Mouse (Mus musculus): ENCODE data around the gene Birc5. TPM values are rescaled to one million over a fixed set of nuclear protein-coding genes. Genes with fewer than 3 reads are reported as not detected.

Birc5 gene
- 59.5 and 67.7 TPM in 2 replicates for polyA plus RNA-seq (2015; fragmentation: Nextera tagmentation; extraction: Ambion mirVana)

DNA sequence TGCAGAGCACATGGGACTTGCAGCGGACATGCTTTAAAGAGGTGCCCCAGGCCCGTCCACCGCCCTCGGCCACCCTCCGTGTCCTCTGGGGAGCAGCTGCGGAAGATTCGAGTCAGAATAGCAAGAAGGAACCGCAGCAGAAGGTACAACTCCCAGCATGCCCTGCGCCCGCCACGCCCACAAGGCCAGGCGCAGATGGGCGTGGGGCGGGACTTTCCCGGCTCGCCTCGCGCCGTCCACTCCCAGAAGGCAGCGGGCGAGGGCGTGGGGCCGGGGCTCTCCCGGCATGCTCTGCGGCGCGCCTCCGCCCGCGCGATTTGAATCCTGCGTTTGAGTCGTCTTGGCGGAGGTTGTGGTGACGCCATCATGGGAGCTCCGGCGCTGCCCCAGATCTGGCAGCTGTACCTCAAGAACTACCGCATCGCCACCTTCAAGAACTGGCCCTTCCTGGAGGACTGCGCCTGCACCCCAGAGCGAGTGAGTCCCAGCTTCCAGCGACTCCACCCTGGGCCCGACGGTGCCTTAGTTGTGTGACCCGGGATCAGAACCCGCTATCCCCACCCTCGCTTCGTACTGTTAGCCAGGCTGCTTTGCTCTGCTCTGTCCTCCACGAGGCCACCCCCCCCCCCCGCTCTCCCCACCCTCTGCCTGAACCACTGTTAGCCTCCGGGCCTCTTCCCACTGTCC, at the start of gene Birc5:
Birc5 (plus strand) TSS at position 267 of the 687 bp plus-strand sequence.

DNA sequence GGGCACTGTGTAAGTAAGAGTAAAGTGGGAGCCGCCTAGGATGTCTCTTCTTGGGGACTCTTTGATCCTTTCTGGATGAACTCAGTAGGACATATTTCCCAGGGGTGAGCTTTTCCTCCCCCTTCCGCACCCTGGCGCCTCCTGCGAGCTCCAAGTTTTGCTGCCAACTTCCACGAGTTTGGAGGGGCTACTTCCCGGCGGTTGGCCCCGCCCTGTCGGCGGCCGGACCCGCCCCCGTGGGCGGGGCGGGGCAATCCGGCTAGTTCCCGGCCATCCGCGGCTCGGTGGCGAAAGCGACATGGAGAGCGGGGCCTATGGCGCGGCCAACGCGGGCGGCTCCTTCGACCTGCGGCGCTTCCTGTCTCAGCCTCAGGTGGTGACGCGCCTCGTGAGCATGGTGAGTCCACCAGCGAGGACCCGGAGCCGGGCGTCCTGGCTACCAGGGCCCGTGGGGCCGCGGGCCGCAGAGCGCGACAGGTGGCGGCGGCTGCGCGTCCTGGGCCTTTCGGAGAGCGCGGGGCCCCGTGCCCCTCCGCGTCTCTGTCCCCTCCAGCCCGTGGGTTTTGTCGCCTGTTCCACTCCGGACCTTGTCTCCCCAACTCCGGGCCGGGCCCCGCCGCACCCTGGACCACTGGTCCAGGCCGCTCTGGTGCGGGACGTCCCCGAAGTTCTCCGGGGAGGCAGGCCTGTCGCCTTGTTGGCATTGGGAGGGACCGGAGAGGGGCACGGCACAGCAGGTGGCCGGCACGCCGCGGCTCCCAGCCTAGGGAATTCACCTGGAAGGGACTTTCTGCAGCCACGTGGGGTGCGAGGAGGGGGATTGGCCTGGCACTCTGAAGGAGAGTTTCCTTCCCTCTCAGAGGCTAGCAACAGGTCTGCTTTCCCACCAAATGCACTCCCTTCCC, 39.4 kb upstream of the Birc5 start, which contains the start of the genes Gm20708 and Syngr2:
Gm20708 (plus strand) TSS at position 262 of the 905 bp plus-strand sequence.
Syngr2 (plus strand) TSS at position 262 of the 905 bp plus-strand sequence.

DNA sequence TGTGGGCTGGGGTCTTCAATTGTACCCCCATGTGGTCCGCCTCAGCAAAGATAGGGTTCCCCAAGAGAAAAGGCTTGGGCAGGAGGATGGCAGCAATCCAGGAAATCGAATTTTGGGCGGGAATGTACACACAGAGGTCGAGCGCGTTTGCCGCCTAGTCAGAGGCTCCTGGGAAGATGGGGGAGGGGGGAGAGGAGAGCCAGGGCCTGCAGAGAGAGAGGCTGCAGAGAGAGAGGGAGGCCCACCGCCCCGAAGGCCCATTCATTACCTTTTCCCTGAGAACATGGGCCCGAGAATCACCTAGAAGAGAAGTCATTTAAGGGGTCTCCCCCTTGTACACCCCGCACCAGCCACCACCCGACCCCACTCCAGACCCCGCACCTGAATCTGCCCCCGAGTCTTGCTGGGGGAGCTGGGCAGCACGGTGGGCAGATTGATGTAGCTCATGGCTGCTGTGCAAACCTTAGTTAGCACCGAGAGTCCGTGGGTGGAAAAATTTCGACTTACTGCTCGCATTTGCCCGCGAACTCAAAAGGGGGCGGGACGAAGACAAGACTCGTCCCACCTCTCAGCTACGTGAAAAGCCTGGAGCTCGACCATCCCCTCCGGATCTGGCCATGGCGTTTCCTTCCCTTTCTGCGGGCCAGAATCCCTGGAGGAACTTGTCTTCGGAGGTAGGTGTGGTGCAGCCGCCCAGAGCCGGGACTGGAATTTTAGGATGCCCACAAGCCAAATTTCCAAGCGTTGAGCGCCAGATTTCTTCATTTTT, 23.5 kb upstream of the Birc5 start, which contains the start of the genes Afmid and Tk1:
Afmid (plus strand) TSS at position 592 of the 769 bp plus-strand sequence.
Tk1 (minus strand) TSS at position 760 of the 769 bp plus-strand sequence.

DNA sequence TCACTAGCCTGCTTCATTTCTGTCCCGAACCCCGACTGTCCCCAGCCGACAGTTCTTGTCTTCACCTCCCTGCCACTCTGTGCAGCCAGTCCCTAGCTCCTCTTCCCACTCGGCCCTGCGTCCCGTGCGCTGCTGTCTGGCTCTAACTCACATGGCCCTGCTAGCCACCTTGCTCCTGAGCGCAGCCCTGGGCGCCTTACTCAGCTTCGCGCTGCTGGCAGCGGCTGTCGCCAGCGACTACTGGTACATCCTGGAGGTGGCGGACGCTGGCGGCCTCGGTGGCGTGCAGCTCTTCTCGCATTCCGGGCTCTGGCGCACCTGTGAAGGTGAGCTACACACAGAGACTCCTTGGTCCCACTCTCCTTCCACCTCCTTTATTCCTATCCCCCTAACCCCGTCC, 11.6 kb downstream of the Birc5 start, which contains the start of gene Tmem235:
Tmem235 (plus strand) TSS at position 152 of the 400 bp plus-strand sequence.

DNA sequence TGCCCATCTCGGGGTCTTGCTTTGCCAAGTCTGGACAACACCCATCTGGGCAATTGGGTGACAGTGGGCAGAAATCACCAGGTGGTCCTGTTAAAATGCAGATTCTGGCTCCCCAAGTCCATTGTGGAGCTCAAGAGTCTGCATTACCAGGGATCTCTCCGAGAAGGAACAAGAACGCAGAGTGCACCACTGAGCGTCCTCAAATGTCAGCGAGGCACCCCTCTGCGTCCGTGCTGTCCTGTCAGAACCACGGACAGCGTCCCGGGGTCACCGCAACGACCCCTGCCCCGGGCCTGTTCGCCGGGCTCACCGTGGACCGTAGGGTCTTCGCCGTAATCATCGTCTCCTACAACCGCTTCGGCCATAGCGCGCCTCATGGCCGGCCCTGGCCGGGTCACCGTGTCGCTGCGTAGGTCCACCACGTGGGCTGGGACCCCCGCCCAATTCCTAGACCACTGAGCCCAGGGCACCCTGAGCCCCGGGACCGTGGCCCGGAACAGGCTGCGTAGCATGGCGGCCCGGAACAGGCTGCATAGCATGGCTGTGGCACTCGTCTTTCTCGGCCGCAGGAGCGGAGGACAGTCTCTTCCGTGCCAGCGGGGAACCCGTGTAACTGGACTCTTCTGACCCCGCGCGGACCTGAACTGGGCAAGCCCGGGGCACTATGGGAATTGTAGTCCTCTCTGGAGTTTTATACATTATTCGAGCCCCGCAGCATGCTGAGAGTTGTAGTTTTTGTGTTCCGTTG, 24.0 kb downstream of the Birc5 start, which contains the start of gene Tha1:
Tha1 (minus strand) TSS at position 621 of the 748 bp plus-strand sequence.

Other genes with a start within 250 kb of the Birc5 start
- 7.4 and 8.2 TPM in 2 replicates for gene Tnrc6c, start 195.0 kb upstream of the Birc5 start, polyA plus RNA-seq (2015; fragmentation: Nextera tagmentation; extraction: Ambion mirVana)
- gene Tmc8, start 67.2 kb upstream of the Birc5 start, polyA plus RNA-seq (2015; fragmentation: Nextera tagmentation; extraction: Ambion mirVana) = 0.63 and 0.85 TPM in 2 replicates
- 10.6 and 11.1 TPM in 2 replicates for gene Tmc6, start 67.1 kb upstream of the Birc5 start, polyA plus RNA-seq (2015; fragmentation: Nextera tagmentation; extraction: Ambion mirVana)
- gene 6030468B19Rik, start 51.6 kb upstream of the Birc5 start, polyA plus RNA-seq (2015; fragmentation: Nextera tagmentation; extraction: Ambion mirVana) = 0.12 TPM in 1 of 2 replicates, not detected in the other
- gene Gm20708, start 39.6 kb upstream of the Birc5 start, polyA plus RNA-seq (2015; fragmentation: Nextera tagmentation; extraction: Ambion mirVana) = 0.38 and 1.5 TPM in 2 replicates
- gene Syngr2, start 39.6 kb upstream of the Birc5 start, polyA plus RNA-seq (2015; fragmentation: Nextera tagmentation; extraction: Ambion mirVana) = 117 and 118 TPM in 2 replicates
- 9.3 and 9.4 TPM in 2 replicates for gene Afmid, start 23.3 kb upstream of the Birc5 start, polyA plus RNA-seq (2015; fragmentation: Nextera tagmentation; extraction: Ambion mirVana)
- 32.0 and 40.5 TPM in 2 replicates for gene Tk1, start 23.2 kb upstream of the Birc5 start, polyA plus RNA-seq (2015; fragmentation: Nextera tagmentation; extraction: Ambion mirVana)
- not detected in 2 replicates for gene Tmem235, start 11.5 kb downstream of the Birc5 start, polyA plus RNA-seq (2015; fragmentation: Nextera tagmentation; extraction: Ambion mirVana)
- gene Tha1, start 24.2 kb downstream of the Birc5 start, polyA plus RNA-seq (2015; fragmentation: Nextera tagmentation; extraction: Ambion mirVana) = 4.6 and 7.0 TPM in 2 replicates
- gene Socs3, start 120.8 kb downstream of the Birc5 start, polyA plus RNA-seq (2015; fragmentation: Nextera tagmentation; extraction: Ambion mirVana) = 8.6 and 13.0 TPM in 2 replicates
- gene Pgs1, start 137.0 kb downstream of the Birc5 start, polyA plus RNA-seq (2015; fragmentation: Nextera tagmentation; extraction: Ambion mirVana) = 14.5 and 17.5 TPM in 2 replicates

Measured in skeletal muscle tissue, postnatal 0 days (tissue).